Mouse (Mus musculus) limb, embryonic 11.5 days (tissue): ENCODE data around the gene Frat2. TPM values are rescaled to one million over a fixed set of nuclear protein-coding genes. Genes with fewer than 3 reads are reported as not detected.

ENCODE experiments used
- ATAC-seq: fragments of 200-750 bp; cut with Nextera tagmentation; 2 replicates; pipeline ENCODE4 v1.8.0; 2017; ENCODE audit warnings: low read depth; ENCODE audit not compliant: insufficient number of reproducible peaks, low FRiP score, low TSS enrichment
- DNase-seq: peaks from one replicate; pipeline ENCODE4 v3.0.0-alpha.2; 2015; ENCODE audit warnings: low spot score
- H3K27ac ChIP-seq: fragments of 300-500 bp; sonication (generic); replicated peaks from 2 replicates; pipeline ENCODE4 v1.5.1; 2014; ENCODE audit warnings: low read depth, mild to moderate bottlenecking, low read length
- H3K27me3 ChIP-seq: fragments of 300-500 bp; sonication (generic); 2 replicates; pipeline ENCODE4 v1.6.1; 2014; ENCODE audit warnings: mild to moderate bottlenecking, low read length, mixed read lengths; ENCODE audit not compliant: control insufficient read depth, insufficient read depth
- H3K36me3 ChIP-seq: fragments of 300-500 bp; sonication (generic); 2 replicates; pipeline ENCODE4 v1.6.1; 2014; ENCODE audit warnings: mild to moderate bottlenecking, low read length, moderate library complexity, mixed read lengths; ENCODE audit not compliant: control insufficient read depth, insufficient read depth
- H3K4me1 ChIP-seq: fragments of 300-500 bp; sonication (generic); 2 replicates; pipeline ENCODE4 v1.6.1; 2014; ENCODE audit warnings: low read length, mixed read lengths; ENCODE audit not compliant: control insufficient read depth, insufficient read depth
- H3K4me2 ChIP-seq: fragments of 300-500 bp; sonication (generic); 2 replicates; pipeline ENCODE4 v1.6.1; 2014; ENCODE audit warnings: low read depth, mild to moderate bottlenecking, moderate library complexity; ENCODE audit not compliant: severe bottlenecking
- H3K4me3 ChIP-seq: fragments of 300-500 bp; sonication (generic); 2 replicates; pipeline ENCODE4 v1.5.1; 2014; ENCODE audit warnings: low read depth, low read length
- H3K9ac ChIP-seq: fragments of 300-500 bp; sonication (generic); 2 replicates; pipeline ENCODE4 v1.6.1; 2014; ENCODE audit warnings: mild to moderate bottlenecking, low read length
- H3K9me3 ChIP-seq: fragments of 300-500 bp; sonication (generic); 2 replicates; pipeline ENCODE4 v1.6.1; 2016; ENCODE audit warnings: low read length; ENCODE audit not compliant: control insufficient read depth
- WGBS: fragments of 180-500 bp; shearing (Covaris S2); extraction: QIAGEN DNeasy Blood & Tissue Kit; methylation state at CpG from one replicate; pipeline ENCODE4 v1.1.7; 2014; 5-methylcytosine and 5-hydroxymethylcytosine counted together
- polyA plus RNA-seq: library from polyadenylated mRNA; unstranded; fragments of >200 nt; fragmentation: Nextera tagmentation; extraction: Ambion mirVana; gene quantifications from 2 replicates; pipeline ENCODE4 v1.2.1, GENCODE M21; 2014

The Frat2 gene
- polyA plus RNA-seq, 1 experiment from 2014 or later: 2.4 TPM

DNA sequence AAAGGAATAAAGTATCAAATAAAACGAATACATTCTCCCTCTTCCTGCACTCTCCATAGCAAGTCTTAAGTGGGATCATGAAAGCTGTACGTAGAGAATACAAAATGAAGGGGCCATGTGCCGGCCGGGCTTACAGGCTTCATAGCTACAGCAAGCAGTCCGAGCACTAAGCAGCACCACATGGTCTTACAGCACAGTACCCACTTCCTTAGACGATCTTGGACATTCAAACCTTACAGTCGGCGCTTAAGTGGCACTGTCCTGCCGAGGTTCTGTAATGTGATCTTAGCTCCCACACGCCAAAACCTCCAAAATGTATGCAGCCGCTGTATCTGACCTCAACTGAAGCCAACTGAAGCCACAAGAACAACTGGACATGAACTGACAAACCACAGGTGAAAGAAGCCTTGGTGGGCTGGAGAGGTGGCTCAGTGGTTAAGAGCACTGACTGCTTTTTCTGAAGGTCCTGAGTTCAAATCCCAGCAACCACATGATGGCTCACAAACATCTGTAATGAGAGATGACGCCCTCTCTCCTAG, 51.1 kb downstream of the Frat2 start:
- Histone ChIP-seq H3K27me3 (no peaks in the 10 kb centered on the region), H3K9me3 (no peaks in the 10 kb centered on the region), H3K4me2 (no peak overlapping the region), H3K27ac (no peak overlapping the region), H3K4me1 (peaks cover 8% of the 10 kb centered on the region), H3K9ac (no peak overlapping the region), H3K36me3 (no peaks in the 10 kb centered on the region; the same call in 1 of the 2 replicates), H3K4me3 (no peak overlapping the region)
- no peak for DNase-seq
- ATAC-seq: no peak
- WGBS: 81% methylated on average over 12 of the region's 12 CpGs

DNA sequence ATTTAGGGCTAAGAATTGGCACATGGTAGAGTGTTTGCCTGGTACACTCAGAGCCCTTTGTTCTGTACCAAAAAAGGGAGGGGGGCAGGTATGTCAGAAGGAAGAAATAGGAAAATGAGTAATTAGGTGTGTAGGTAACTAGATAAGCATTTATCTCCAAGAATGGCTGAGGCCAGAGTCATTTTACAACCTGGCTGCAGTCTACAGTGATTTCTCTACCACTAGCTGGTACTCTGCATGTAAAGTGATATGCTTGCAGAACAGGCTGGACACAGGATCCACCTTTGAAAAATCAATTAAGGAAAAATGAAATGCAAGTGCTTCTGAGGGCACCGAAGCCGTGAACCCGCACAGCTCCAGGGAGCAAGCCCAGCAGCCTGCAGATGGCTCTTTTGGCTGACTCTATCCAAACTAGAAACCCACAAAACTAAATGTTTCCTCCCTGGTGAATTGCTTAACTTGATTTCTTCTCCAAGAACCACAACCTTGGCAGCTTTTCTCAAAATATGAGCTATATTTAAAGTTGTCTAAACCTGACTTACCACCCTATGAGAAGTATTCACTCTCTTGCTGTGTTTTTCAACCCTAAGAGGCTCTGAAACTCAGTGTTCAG, 51.7 kb downstream of the Frat2 start:
- Histone ChIP-seq H3K4me1 (peaks cover 8% of the 10 kb centered on the region), H3K4me2 (no peak overlapping the region), H3K27me3 (no peaks in the 10 kb centered on the region), H3K4me3 (no peak overlapping the region), H3K27ac (no peak overlapping the region), H3K9ac (no peak overlapping the region), H3K9me3 (no peaks in the 10 kb centered on the region), H3K36me3 (no peaks in the 10 kb centered on the region; the same call in 1 of the 2 replicates)
- 87% methylated on average over 3 of the region's 3 CpGs for WGBS
- no peak for ATAC-seq
- no peak for DNase-seq

Other genes starting within 250 kb of the Frat2 start
- gene Slit1, start 104.5 kb downstream of the Frat2 start, polyA plus RNA-seq: 1.0 and 1.1 TPM in 2 replicates
- 43.6 and 44.1 TPM in 2 replicates for gene Arhgap19, start 46.1 kb downstream of the Frat2 start, polyA plus RNA-seq
- gene Frat1, start 18.2 kb downstream of the Frat2 start, polyA plus RNA-seq: 3.9 and 5.2 TPM in 2 replicates
- gene Rrp12, start 48.0 kb upstream of the Frat2 start, polyA plus RNA-seq: 16.1 and 18.4 TPM in 2 replicates
- 820 and 869 TPM in 2 replicates for gene Pgam1, start 63.8 kb upstream of the Frat2 start, polyA plus RNA-seq
- 86.2 and 91.6 TPM in 2 replicates for gene Exosc1, start 85.3 kb upstream of the Frat2 start, polyA plus RNA-seq
- 69.3 and 72.1 TPM in 2 replicates for gene Zdhhc16, start 85.3 kb upstream of the Frat2 start, polyA plus RNA-seq
- gene Mms19, start 133.0 kb upstream of the Frat2 start, polyA plus RNA-seq: 40.1 and 50.5 TPM in 2 replicates
- gene Ubtd1, start 133.6 kb upstream of the Frat2 start, polyA plus RNA-seq: 10.1 and 10.6 TPM in 2 replicates
- gene Ankrd2, start 187.9 kb upstream of the Frat2 start, polyA plus RNA-seq: 0.31 and 0.92 TPM in 2 replicates
- 1.1 and 1.4 TPM in 2 replicates for gene Hoga1, start 197.5 kb upstream of the Frat2 start, polyA plus RNA-seq
- not detected in 2 replicates for gene 4933411K16Rik, start 204.1 kb upstream of the Frat2 start, polyA plus RNA-seq
- 42.2 and 46.2 TPM in 2 replicates for gene Morn4, start 238.2 kb upstream of the Frat2 start, polyA plus RNA-seq
- gene Pi4k2a, start 242.3 kb upstream of the Frat2 start, polyA plus RNA-seq: 28.4 and 29.4 TPM in 2 replicates